10 mouse cellular contexts compared by ENCODE assay signal in genomic region chr2:106796246-106796645, GRCm38 (mm10).
DNase-seq lines count a peak whose midpoint lies in the region; ATAC-seq and TF ChIP-seq lines count a peak whose summit lies in the region.
"Had no signal": no experiment of that assay in that cellular context is flagged by ENCODE, and none has a peak within 500 bp of the region (broad histone marks: within the 10 kb centered on the region; RNA-seq: fewer than 3 reads in every experiment).

No protein-coding gene starts in this region.

- no peak overlapping the region for H3K4me3 ChIP-seq in heart, embryonic 12.5 days
- H3K4me3 ChIP-seq in embryonic facial prominence, embryonic 12.5 days = no peak overlapping the region
- H3K4me3 ChIP-seq in hindbrain, embryonic 13.5 days = no peak overlapping the region
- H3K4me3 ChIP-seq in midbrain, embryonic 15.5 days = no peak overlapping the region
- H3K4me3 ChIP-seq in gastrocnemius, adult 2 months = no peak overlapping the region

- no peaks in the 10 kb centered on the region for H3K27me3 ChIP-seq in heart, embryonic 12.5 days (replicated peaks)
- no peaks in the 10 kb centered on the region for H3K27me3 ChIP-seq in embryonic facial prominence, embryonic 12.5 days
- H3K27me3 ChIP-seq in hindbrain, embryonic 13.5 days = no peaks in the 10 kb centered on the region
- no peaks in the 10 kb centered on the region for H3K27me3 ChIP-seq in midbrain, embryonic 15.5 days (replicated peaks)

- H3K36me3 ChIP-seq in heart, embryonic 12.5 days = peaks cover 7% of the 10 kb centered on the region; the same call in 1 of the 2 replicates
- no peaks in the 10 kb centered on the region for H3K36me3 ChIP-seq in embryonic facial prominence, embryonic 12.5 days
- no peaks in the 10 kb centered on the region for H3K36me3 ChIP-seq in hindbrain, embryonic 13.5 days
- no peaks in the 10 kb centered on the region for H3K36me3 ChIP-seq in midbrain, embryonic 15.5 days (replicated peaks)

- peak overlapping the region; percentile 43 for H3K9ac ChIP-seq in heart, embryonic 12.5 days
- H3K9ac ChIP-seq in embryonic facial prominence, embryonic 12.5 days = no peak overlapping the region
- H3K9ac ChIP-seq in hindbrain, embryonic 13.5 days = peak overlapping the region; percentile 49; the same call in 1 of the 2 replicates
- peak overlapping the region; percentile 15; the same call in 1 of the 2 replicates for H3K9ac ChIP-seq in midbrain, embryonic 15.5 days

- 23% methylated on average over 7 of the region's 7 CpGs for WGBS in heart, embryonic 12.5 days
- 8% methylated on average over 7 of the region's 7 CpGs for WGBS in embryonic facial prominence, embryonic 12.5 days
- 6% methylated on average over 7 of the region's 7 CpGs for WGBS in hindbrain, embryonic 13.5 days
- 5% methylated on average over 7 of the region's 7 CpGs for WGBS in midbrain, embryonic 15.5 days

- intact Hi-C loops in gastrocnemius, adult 2 months (cut with DNase I) = no loop called here

- peak overlapping the region; percentile 63 for H3K27ac ChIP-seq in heart, embryonic 12.5 days (ENCODE audit: poor library complexity, severe bottlenecking)
- peak overlapping the region; percentile 66 for H3K27ac ChIP-seq in embryonic facial prominence, embryonic 12.5 days
- peak overlapping the region; percentile 27 for H3K27ac ChIP-seq in hindbrain, embryonic 13.5 days
- H3K27ac ChIP-seq in midbrain, embryonic 15.5 days = peak overlapping the region; percentile 55
- no peak overlapping the region for H3K27ac ChIP-seq in gastrocnemius, adult 2 months

- TF ChIP-seq CTCF in gastrocnemius, adult 2 months (IDR thresholded peaks at IDR 0.05) = no peak

- H3K4me2 ChIP-seq in heart, embryonic 12.5 days = peak overlapping the region; percentile 41
- peak overlapping the region; percentile 34 for H3K4me2 ChIP-seq in embryonic facial prominence, embryonic 12.5 days (replicated peaks)
- H3K4me2 ChIP-seq in hindbrain, embryonic 13.5 days = peak overlapping the region; percentile 25
- H3K4me2 ChIP-seq in midbrain, embryonic 15.5 days = peak overlapping the region; percentile 40

- no peak for ATAC-seq in heart, embryonic 12.5 days (ENCODE audit: insufficient number of reproducible peaks, low FRiP score)
- peak; percentile 58; the same call in 1 of the 2 replicates for ATAC-seq in embryonic facial prominence, embryonic 12.5 days (ENCODE audit: insufficient number of reproducible peaks, insufficient read depth, low FRiP score, low TSS enrichment)
- ATAC-seq in hindbrain, embryonic 13.5 days (ENCODE audit: low FRiP score) = peak; percentile 47; the same call in 1 of the 2 replicates
- ATAC-seq in midbrain, embryonic 15.5 days (replicated peaks) = peak; percentile 35; the same call in 1 of the 2 replicates
- ATAC-seq: lung, postnatal 0 days had no signal

- no peaks in the 10 kb centered on the region for H3K9me3 ChIP-seq in heart, embryonic 12.5 days (replicated peaks)
- H3K9me3 ChIP-seq in embryonic facial prominence, embryonic 12.5 days = no peaks in the 10 kb centered on the region
- no peaks in the 10 kb centered on the region for H3K9me3 ChIP-seq in hindbrain, embryonic 13.5 days
- H3K9me3 ChIP-seq in midbrain, embryonic 15.5 days = no peaks in the 10 kb centered on the region

- DNase-seq in heart, adult 18-20 months = no peak
- DNase-seq in layer of hippocampus, postnatal 36 days = no peak
- no peak for DNase-seq in yolk sac, embryonic 10.5 days (ENCODE audit: low spot score)
- DNase-seq in gastrocnemius, adult 2 months = no peak
- DNase-seq: kidney, postnatal 10 days had no signal

- peaks cover 56% of the 10 kb centered on the region for H3K4me1 ChIP-seq in heart, embryonic 12.5 days (replicated peaks)
- H3K4me1 ChIP-seq in embryonic facial prominence, embryonic 12.5 days = peaks cover 25% of the 10 kb centered on the region
- H3K4me1 ChIP-seq in hindbrain, embryonic 13.5 days (replicated peaks) = peaks cover 35% of the 10 kb centered on the region
- H3K4me1 ChIP-seq in midbrain, embryonic 15.5 days = peaks cover 35% of the 10 kb centered on the region
